Mouse (Mus musculus): Measurements from ENCODE around the gene Asic2. TPM values are rescaled to one million over a fixed set of nuclear protein-coding genes. Genes with fewer than 3 reads are reported as not detected.

Asic2 gene
- total RNA-seq, 2 experiments from 2014 or later, result 73.7 to 79.1 TPM

- DNase-seq (ENCODE audit: low spot score in 2 of 2), result peak; percentile 24 to 54
- intact Hi-C loops (cut with DNase I), result no loop called here
Observed at GRCm38 (mm10) chr11:80882229-80882810, 1085.9 kb downstream of the Asic2 start.

DNA sequence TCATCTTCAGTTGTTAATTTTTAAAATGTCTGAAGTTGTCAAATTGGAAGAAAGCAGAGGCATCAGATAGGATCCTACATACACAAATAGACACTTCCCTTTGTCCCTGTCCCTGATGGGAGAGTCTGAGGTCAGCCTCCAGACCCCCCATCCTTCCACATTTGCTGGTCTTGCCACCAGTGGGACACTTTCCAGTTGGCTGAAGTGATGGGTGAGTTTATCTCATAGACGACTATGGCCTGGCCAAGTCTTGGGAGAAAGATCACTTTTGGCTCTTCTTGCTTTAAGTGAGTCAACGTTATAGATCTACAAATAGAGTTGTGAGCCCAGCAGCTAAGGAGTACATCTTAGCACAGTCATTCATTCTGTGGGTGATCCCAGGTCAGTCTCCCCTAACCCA is 1090.2 kb downstream of the Asic2 start:
- no peak for DNase-seq (ENCODE audit: low spot score in 2 of 2)
- intact Hi-C loops (cut with DNase I), result no loop called here

- DNase-seq (ENCODE audit: low spot score in 2 of 2), result peak; percentile 28 to 33
- intact Hi-C loops (cut with DNase I), result no loop called here
Observed at GRCm38 (mm10) chr11:80877131-80877651, 1091.1 kb downstream of the Asic2 start.

GRCm38 (mm10) chr11:80872509-80873474 is 1095.5 kb downstream of the Asic2 start:
- no peak for DNase-seq (ENCODE audit: low spot score in 2 of 2)
- intact Hi-C loops (cut with DNase I), result no loop called here

- intact Hi-C loops (cut with DNase I), result no loop called here
- no peak for DNase-seq (ENCODE audit: low spot score in 2 of 2)
Observed at GRCm38 (mm10) chr11:80868039-80868438, 1100.2 kb downstream of the Asic2 start.

DNA sequence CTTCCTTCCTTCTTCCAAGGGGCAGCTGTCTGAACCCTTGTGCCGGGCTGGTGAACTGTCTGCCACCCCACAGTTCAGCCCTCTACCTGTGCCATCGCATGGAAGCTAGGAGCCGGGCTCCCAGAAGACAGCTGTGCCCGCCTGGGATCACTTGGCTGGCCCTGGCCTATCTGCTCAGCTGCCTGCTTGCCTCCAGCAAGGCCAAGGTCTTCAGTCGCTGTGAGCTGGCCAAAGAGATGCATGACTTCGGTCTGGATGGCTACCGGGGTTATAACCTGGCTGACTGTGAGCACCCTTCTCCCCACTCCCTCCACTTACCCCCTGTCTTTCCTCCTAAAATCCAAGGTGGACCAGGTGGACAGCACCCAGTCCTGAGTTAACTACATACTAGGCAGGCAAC is 1105.3 kb downstream of the Asic2 start:
- intact Hi-C loops (cut with DNase I), result no loop called here

GRCm38 (mm10) chr11:80858065-80858464 is 1110.2 kb downstream of the Asic2 start, which contains the start of gene Spaca3:
TSS of gene Spaca3 (plus strand) at chr11:80858365.
- DNase-seq (ENCODE audit: low spot score in 2 of 2), result no peak
- intact Hi-C loops (cut with DNase I), result no loop called here

More for the DNA sequence above, 1105.3 kb downstream of the Asic2 start:
- DNase-seq (ENCODE audit: low spot score in 2 of 2), result no peak

DNA sequence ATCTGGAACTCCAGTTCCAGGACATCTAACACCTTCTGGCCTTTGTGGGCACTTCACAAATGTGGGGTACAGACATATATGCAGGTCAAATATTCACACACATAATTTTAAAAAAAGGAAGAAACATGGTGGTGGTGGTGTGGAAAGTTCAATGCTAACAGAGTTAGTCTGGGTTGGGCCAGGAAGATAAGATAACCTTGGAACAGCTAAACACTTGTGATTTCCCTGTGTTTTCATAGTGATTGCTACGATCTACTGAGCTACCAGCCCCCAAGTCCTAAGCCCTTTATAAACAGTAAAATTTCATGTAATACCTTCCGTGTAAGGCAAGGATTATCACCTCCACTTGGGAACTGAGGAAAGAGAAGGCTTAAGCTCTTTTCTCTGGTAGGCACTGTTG is 1111.4 kb downstream of the Asic2 start:
- DNase-seq (ENCODE audit: low spot score in 2 of 2), result no peak
- intact Hi-C loops (cut with DNase I), result no loop called here

DNA sequence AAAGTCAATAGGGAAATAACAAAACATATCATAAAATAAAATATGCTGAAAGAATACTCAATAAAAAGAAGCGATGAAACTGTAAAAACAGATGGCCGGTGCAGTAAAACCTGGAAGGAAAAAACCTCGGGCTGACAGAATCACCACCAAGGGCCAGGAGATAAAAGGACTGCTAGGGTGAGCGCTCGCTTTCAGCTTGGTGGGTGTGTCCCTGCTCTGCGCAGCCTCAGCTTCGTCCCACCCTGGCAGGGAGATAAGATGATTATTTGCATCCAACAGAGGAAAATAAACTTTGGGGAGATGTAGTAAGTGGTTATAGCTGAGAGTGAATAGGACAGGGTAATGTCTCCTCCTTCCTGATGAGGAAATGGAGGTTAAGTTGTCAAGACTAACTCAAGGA is 1113.3 kb downstream of the Asic2 start:
- no peak for DNase-seq (ENCODE audit: low spot score in 2 of 2)
- intact Hi-C loops (cut with DNase I), result no loop called here

DNA sequence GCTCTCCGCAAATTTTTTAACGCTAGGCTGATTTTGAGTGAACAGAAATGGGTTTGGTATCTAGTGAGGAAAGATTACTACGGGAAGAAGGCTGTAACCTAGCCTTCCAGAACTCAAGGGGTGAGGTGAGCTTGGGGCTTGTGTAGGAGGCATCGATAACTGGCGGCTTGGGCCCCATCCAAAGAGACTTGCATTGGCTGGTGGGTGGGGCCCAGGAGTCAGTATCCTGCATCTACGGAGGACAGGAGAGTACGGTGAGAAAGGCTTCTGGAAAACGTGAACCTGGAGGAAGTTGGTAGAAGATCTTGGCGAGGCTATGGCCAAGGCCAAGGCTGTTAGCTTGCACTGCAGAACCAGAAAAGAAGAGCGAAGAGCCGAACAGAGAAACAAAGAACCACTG is 1113.8 kb downstream of the Asic2 start:
- DNase-seq (ENCODE audit: low spot score in 2 of 2), result no peak
- intact Hi-C loops (cut with DNase I), result no loop called here

DNA sequence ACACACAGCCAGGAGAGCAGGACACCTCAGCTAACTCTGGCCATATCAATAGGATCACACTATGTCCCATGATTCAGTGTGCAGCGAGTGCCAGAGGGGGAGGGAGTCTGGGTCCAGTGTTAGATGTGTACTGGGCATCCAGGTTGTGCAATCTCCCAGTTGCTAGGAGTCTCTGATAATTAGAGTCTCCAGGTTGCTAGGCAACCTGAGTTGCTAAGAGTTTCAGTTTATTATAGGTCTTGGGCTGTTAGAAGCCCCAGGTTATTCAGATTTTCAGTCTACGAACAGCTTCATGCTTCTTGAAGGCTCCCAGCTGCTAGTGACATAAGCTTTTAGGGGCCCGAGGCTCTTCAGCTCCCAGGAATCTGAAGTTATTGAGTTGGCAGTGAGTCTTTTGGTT is 1115.2 kb downstream of the Asic2 start:
- intact Hi-C loops (cut with DNase I), result no loop called here
- no peak for DNase-seq (ENCODE audit: low spot score in 2 of 2)

- intact Hi-C loops (cut with DNase I), result no loop called here
- no peak for DNase-seq (ENCODE audit: low spot score in 2 of 2)
Observed at GRCm38 (mm10) chr11:80851859-80852258, 1116.4 kb downstream of the Asic2 start.

DNA sequence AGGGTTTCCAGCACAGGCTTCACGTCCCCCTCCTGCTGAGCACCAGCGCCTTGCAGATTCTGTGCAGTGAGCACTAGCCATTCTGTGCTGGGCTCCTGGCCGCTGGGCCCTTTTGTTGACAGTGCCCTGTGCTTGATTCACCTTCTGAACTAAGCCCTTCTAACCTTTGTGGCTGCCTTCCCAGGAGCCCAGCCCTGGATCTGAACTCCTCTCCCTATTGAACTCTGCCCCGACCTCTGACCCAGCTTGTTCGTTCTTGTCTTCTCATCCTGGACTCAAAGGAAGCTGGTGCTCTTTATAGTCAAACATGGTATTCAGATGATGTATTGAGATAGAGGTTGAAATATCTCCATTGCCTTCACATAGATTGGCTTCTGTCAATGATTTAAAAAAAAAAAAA is 1120.1 kb downstream of the Asic2 start:
- intact Hi-C loops (cut with DNase I), result no loop called here
- no peak for DNase-seq (ENCODE audit: low spot score in 2 of 2)

DNA sequence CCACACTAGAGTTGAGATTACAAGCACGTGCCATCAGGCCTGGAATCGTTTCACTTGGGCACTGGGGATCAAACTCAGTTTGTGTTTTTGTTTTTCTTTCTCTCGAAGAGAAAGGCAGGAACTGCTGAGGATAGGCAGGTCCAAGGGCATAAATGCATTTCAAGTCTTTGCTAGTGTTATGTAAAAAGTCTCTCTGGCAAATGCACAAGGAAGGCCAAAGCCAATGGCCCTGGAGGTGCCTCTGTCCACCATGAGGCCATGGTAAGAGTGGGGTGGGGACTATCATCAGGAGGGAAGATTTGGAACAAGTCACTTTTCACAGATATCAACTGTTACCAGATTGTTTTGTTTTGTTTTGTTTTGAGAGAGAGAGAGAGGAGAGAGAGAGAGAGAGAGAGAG is 1122.1 kb downstream of the Asic2 start:
- intact Hi-C loops (cut with DNase I), result no loop called here
- DNase-seq (ENCODE audit: low spot score in 2 of 2), result no peak

DNA sequence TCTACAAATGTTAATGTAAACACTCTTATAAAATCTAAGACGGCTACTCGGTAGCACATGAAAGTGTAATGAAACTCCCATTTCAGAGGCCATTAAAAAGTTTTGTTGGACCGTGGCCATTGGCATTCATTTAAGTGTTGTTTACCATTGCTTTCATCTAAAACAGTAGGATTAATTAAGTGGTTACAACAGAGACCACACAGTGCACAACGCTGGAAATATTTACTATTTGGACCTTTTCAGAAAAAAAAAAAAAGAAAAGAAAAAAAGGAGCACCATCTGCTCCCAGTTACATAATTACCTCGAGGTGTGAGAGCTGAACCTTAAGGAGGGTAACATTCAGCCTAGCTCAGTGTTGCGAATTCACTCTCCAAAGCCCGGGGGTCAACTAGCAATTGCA is 1122.8 kb downstream of the Asic2 start:
- intact Hi-C loops (cut with DNase I), result no loop called here
- no peak for DNase-seq (ENCODE audit: low spot score in 2 of 2)

DNA sequence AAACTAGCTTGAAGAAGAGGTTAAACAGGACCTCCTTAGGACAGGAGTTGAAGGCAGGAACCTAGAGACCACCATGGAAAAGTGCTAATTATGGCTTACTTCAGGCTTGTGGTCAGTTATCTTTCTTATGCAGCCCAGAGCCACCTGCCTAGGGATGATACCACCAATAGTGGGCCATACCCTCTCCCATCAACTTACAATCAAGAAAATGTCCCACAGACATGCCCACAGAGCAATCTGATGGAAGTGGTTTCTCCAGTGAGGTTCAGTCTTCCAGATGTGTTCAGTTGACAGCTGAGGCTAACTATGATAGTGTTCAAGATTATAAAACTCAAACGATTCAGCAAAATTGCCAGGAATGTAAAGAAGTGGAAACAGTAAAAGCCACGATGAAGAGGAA is 1124.8 kb downstream of the Asic2 start:
- no peak for DNase-seq (ENCODE audit: low spot score in 2 of 2)
- intact Hi-C loops (cut with DNase I), result no loop called here

DNA sequence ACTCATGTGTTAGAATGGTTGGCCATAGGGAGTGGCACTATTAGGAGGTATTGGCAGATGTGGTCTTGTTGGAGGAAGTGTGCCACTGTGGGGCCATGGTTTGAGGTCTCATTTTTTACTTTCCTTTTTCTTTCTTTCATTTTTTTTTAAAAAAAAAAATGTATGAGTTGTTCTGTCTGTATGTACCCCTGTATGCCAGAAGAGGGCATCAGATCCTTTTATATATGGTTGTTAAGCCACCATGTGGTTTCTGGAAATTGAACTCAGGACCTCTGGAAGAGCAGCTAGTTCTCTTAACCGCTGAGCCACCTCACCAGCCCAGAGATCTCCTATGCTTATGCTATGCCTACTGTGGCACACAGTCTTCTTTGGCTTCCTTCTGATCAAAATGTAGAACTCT is 1129.5 kb downstream of the Asic2 start:
- intact Hi-C loops (cut with DNase I), result no loop called here
- no peak for DNase-seq (ENCODE audit: low spot score in 2 of 2)

DNA sequence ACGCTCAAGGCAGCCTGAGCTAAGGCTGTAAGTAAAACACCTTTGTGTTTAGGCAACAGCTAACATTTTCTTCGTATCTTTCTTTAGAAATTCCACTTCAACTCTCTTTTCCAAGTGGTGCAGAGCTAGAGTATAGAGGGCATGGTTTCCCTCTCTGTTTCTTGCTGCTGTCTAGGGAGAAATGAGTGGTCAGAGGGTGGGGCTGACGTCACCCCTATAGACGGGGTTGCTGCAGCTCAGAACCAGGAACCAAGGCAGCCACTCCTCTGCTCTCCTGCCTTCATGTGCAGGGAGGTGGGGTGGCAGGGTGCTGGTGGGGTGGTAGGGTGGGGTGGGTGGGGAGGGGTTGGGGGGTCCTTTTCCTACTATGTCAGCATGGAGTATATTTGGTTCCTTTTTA is 1132.4 kb downstream of the Asic2 start:
- DNase-seq (ENCODE audit: low spot score in 2 of 2), result no peak
- intact Hi-C loops (cut with DNase I), result no loop called here

- intact Hi-C loops (cut with DNase I), result no loop called here
- DNase-seq (ENCODE audit: low spot score in 2 of 2), result no peak
Observed at GRCm38 (mm10) chr11:80835395-80835794, 1132.9 kb downstream of the Asic2 start.
